In genomic region chr4:97714616-97715015, GRCm38 (mm10) we compare ENCODE assay signal across 16 mouse cellular contexts. TPM values are rescaled to one million over a fixed set of nuclear protein-coding genes. Genes with fewer than 3 reads are reported as not detected.
DNase-seq lines count a peak whose midpoint lies in the region; ATAC-seq and TF ChIP-seq lines count a peak whose summit lies in the region.
"Had no signal": no experiment of that assay in that cellular context is flagged by ENCODE, and none has a peak within 500 bp of the region (broad histone marks: within the 10 kb centered on the region; RNA-seq: fewer than 3 reads in every experiment).

No protein-coding gene starts in this region.

- no peaks in the 10 kb centered on the region for H3K9me3 ChIP-seq in limb, embryonic 14.5 days (ENCODE audit: control insufficient read depth, low read length)
- H3K9me3 ChIP-seq in limb, embryonic 10.5 days (replicated peaks) = no peaks in the 10 kb centered on the region
- H3K9me3 ChIP-seq in forebrain, postnatal 0 days (ENCODE audit: low read length) = no peaks in the 10 kb centered on the region
- H3K9me3 ChIP-seq: kidney, embryonic 15.5 days; midbrain, embryonic 13.5 days; stomach, embryonic 15.5 days had no signal

- H3K9ac ChIP-seq in limb, embryonic 14.5 days (ENCODE audit: low read depth, low read length, severe bottlenecking) = no peak overlapping the region
- no peak overlapping the region for H3K9ac ChIP-seq in forebrain, postnatal 0 days
- H3K9ac ChIP-seq: hindbrain, embryonic 14.5 days; kidney, embryonic 15.5 days; midbrain, embryonic 13.5 days; stomach, embryonic 15.5 days had no signal

- H3K27ac ChIP-seq in cerebellum, adult 2 months (ENCODE audit: insufficient read depth, low read length) = no peak overlapping the region
- no peak overlapping the region for H3K27ac ChIP-seq in limb, embryonic 14.5 days (replicated peaks; ENCODE audit: low read depth, low read length)
- H3K27ac ChIP-seq in limb, embryonic 10.5 days = no peak overlapping the region
- no peak overlapping the region for H3K27ac ChIP-seq in forebrain, postnatal 0 days (ENCODE audit: low read depth, low read length)
- H3K27ac ChIP-seq: hindbrain, embryonic 14.5 days; kidney, embryonic 15.5 days; midbrain, embryonic 13.5 days; stomach, embryonic 15.5 days had no signal

- H3K27me3 ChIP-seq in cerebellum, adult 2 months (ENCODE audit: control insufficient read depth, insufficient read depth, low read length) = no peaks in the 10 kb centered on the region
- H3K27me3 ChIP-seq in limb, embryonic 14.5 days (ENCODE audit: control insufficient read depth, insufficient read depth, low read length) = no peaks in the 10 kb centered on the region
- peaks cover 31% of the 10 kb centered on the region for H3K27me3 ChIP-seq in limb, embryonic 10.5 days (ENCODE audit: low read depth, poor library complexity, severe bottlenecking)
- no peaks in the 10 kb centered on the region for H3K27me3 ChIP-seq in forebrain, postnatal 0 days (ENCODE audit: insufficient read depth, low read length)
- H3K27me3 ChIP-seq: midbrain, embryonic 13.5 days; stomach, embryonic 15.5 days had no signal

- DNase-seq in cerebellum, adult 2 months = peak; percentile 18 to 57
- DNase-seq in cerebellum, adult 9-11 months = no peak
- peak; percentile 21 for DNase-seq in limb, embryonic 14.5 days (ENCODE audit: low spot score)
- no peak for DNase-seq in limb, embryonic 10.5 days (ENCODE audit: low spot score)
- DNase-seq in forebrain, postnatal 0 days = no peak
- peak; percentile 51 for DNase-seq in lung, postnatal 25 days (ENCODE audit: low spot score)
- no peak for DNase-seq in right cerebral cortex, postnatal 25 days
- DNase-seq in embryo, embryonic 10 days (ENCODE audit: low spot score) = no peak
- DNase-seq: adrenal gland, adult 2 months; gastrocnemius, postnatal 10 days had no signal

- no peak for ATAC-seq in limb, embryonic 14.5 days (ENCODE audit: low FRiP score, low read depth)
- ATAC-seq in forebrain, postnatal 0 days = peak; percentile 59; the same call in 1 of the 2 replicates
- ATAC-seq: intestine, embryonic 16.5 days; midbrain, embryonic 13.5 days had no signal

- no peak overlapping the region for H3K4me3 ChIP-seq in cerebellum, adult 2 months (replicated peaks; ENCODE audit: insufficient read depth, low read depth, low read length)
- no peak overlapping the region for H3K4me3 ChIP-seq in limb, embryonic 14.5 days (replicated peaks; ENCODE audit: low read length)
- H3K4me3 ChIP-seq in limb, embryonic 10.5 days = no peak overlapping the region
- H3K4me3 ChIP-seq in forebrain, postnatal 0 days (ENCODE audit: low read depth, low read length) = no peak overlapping the region
- H3K4me3 ChIP-seq: kidney, embryonic 15.5 days; midbrain, embryonic 13.5 days; stomach, embryonic 15.5 days had no signal

- no peaks in the 10 kb centered on the region; the same call in 1 of the 2 replicates for H3K4me1 ChIP-seq in cerebellum, adult 2 months (ENCODE audit: control insufficient read depth, insufficient read depth, low read length)
- H3K4me1 ChIP-seq in limb, embryonic 14.5 days (ENCODE audit: control insufficient read depth, insufficient read depth, low read length) = 0 out of 2 replicates have a peak, but pooled peaks cover 2% of the 10 kb centered on the region
- H3K4me1 ChIP-seq in limb, embryonic 10.5 days = peaks cover 45% of the 10 kb centered on the region
- H3K4me1 ChIP-seq in forebrain, postnatal 0 days (ENCODE audit: insufficient read depth) = 0 out of 2 replicates have a peak, but pooled peaks cover 8% of the 10 kb centered on the region
- H3K4me1 ChIP-seq: stomach, embryonic 15.5 days had no signal

- no peak for TF ChIP-seq POLR2A in cerebellum, adult 2 months (IDR thresholded peaks at IDR 0.05; ENCODE audit: borderline replicate concordance, insufficient read depth, low read length)
- no peak for TF ChIP-seq POLR2A in limb, embryonic 14.5 days (IDR thresholded peaks at IDR 0.05; ENCODE audit: borderline replicate concordance, extremely low read depth, insufficient read depth, insufficient read length)

- H3K4me2 ChIP-seq in limb, embryonic 14.5 days (replicated peaks; ENCODE audit: low read depth, low read length, severe bottlenecking) = no peak overlapping the region
- no peak overlapping the region for H3K4me2 ChIP-seq in forebrain, postnatal 0 days (ENCODE audit: low read depth)
- H3K4me2 ChIP-seq: hindbrain, embryonic 14.5 days; kidney, embryonic 15.5 days; liver, embryonic 11.5 days; midbrain, embryonic 13.5 days; stomach, embryonic 15.5 days had no signal

- no peak for TF ChIP-seq CTCF in cerebellum, adult 2 months (IDR thresholded peaks at IDR 0.05; ENCODE audit: borderline replicate concordance, insufficient read depth, low read depth, low read length)
- TF ChIP-seq CTCF in forebrain, postnatal 0 days (IDR thresholded peaks at IDR 0.05; ENCODE audit: low read depth) = no peak

- WGBS in cerebellum, adult 2 months = 23% methylated on average over 6 of the region's 6 CpGs
- 38% methylated on average over 6 of the region's 6 CpGs for WGBS in limb, embryonic 14.5 days
- WGBS in limb, embryonic 10.5 days = 61% methylated on average over 6 of the region's 6 CpGs
- WGBS in forebrain, postnatal 0 days = 32% methylated on average over 6 of the region's 6 CpGs

- no peaks in the 10 kb centered on the region for H3K36me3 ChIP-seq in limb, embryonic 14.5 days (ENCODE audit: control insufficient read depth, insufficient read depth, low read length)
- H3K36me3 ChIP-seq in limb, embryonic 10.5 days = no peaks in the 10 kb centered on the region
- no peaks in the 10 kb centered on the region for H3K36me3 ChIP-seq in forebrain, postnatal 0 days (ENCODE audit: insufficient read depth)
- H3K36me3 ChIP-seq: kidney, embryonic 15.5 days; midbrain, embryonic 13.5 days; stomach, embryonic 15.5 days had no signal

RNA-seq across cellular contexts. Expression of gene Nfia, which starts 57.9 kb away (rescaled TPM):
- 41.2 and 55.0 TPM in 2 replicates for polyA plus RNA-seq in cerebellum, adult 2 months (2012; rRNA removed)
- 51.9 and 74.6 TPM in 2 replicates for polyA plus RNA-seq in limb, embryonic 14.5 days (2012; rRNA removed)
- polyA plus RNA-seq in limb, embryonic 14.5 days (2014; fragmentation: Nextera tagmentation; extraction: Ambion mirVana) = 71.2 and 89.3 TPM in 2 replicates
- 6.7 and 21.3 TPM in 2 replicates for polyA plus RNA-seq in limb, embryonic 10.5 days (2016; fragmentation: Nextera tagmentation; extraction: Ambion mirVana)
- total RNA-seq in forebrain, postnatal 0 days (2014; rRNA removed) = 44.1 and 51.2 TPM in 2 replicates
- polyA plus RNA-seq in forebrain, postnatal 0 days (2015; fragmentation: Nextera tagmentation; extraction: Ambion mirVana) = 38.2 and 57.5 TPM in 2 replicates

Comparison
In these comparisons a context has a peak if more than half of its experiments do, and no peak if none do; other contexts are left out.
1. DNase-seq: peak in cerebellum, adult 2 months (2 of 2), limb, embryonic 14.5 days (single experiment) and lung, postnatal 25 days (single experiment); none in cerebellum, adult 9-11 months (single experiment), limb, embryonic 10.5 days (single experiment), forebrain, postnatal 0 days (single experiment), right cerebral cortex, postnatal 25 days (single experiment) and embryo, embryonic 10 days (single experiment).